Mouse (Mus musculus): ENCODE data around the gene Aplp2.

The Aplp2 gene

DNA sequence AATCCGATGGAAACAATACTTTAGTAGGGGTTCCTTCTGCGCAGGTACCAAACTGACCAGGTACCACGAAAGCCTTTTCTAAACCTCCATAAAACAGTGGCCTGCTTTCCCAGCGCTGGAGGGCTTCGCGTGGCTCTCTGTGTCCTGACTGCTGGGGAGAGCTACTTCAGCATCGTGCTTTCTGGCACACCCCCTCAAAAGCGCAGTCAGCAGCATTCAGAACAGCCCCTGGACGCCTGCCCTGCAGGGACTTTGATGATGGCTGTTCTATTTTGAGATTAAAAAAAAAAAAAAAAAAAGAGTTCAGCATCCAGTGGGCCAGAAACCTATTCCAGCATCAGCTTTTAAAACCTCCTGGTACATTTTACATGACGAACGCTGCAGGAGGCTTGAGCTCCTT, 14.2 kb upstream of the Aplp2 start:
- DNase-seq = no peak

GRCm38 (mm10) chr9:31223475-31223874, 11.9 kb upstream of the Aplp2 start:
- DNase-seq = no peak

GRCm38 (mm10) chr9:31221170-31221569, 9.6 kb upstream of the Aplp2 start:
- peak in 1 of 2 experiments; percentile 38 for DNase-seq

GRCm38 (mm10) chr9:31217631-31218380, 6.2 kb upstream of the Aplp2 start:
- DNase-seq = no peak

- peak in 1 of 2 experiments; percentile 22 for DNase-seq
These were observed 939 bp upstream of the Aplp2 start for GRCm38 (mm10) chr9:31212500-31213008.

GRCm38 (mm10) chr9:31210749-31211689, 596 bp downstream of the Aplp2 start:
- peak; percentile 56 to 84 for DNase-seq

- no peak for DNase-seq
These were observed 1.5 kb downstream of the Aplp2 start for GRCm38 (mm10) chr9:31210163-31210562.

DNA sequence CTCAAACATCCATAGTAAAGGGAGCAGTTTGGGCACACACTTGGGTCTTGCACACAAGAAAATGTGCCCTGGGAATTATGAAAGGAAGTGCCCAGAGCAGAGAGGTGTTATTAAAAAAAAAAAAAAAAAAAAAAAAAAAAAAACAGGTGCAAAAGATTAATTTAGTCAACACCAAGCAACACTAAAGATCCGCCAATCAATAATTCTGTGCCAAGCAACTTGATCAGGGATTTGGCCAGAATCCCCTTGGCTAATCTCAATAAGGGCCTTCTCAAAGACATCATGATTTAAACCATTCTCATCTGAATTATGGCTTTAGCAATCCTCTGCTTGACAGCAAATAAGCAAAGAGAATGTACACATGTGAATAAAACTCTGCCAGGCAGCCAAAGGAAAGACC, 2.1 kb downstream of the Aplp2 start:
- no peak for DNase-seq

GRCm38 (mm10) chr9:31207732-31208131, 3.9 kb downstream of the Aplp2 start:
- DNase-seq = peak in 1 of 2 experiments; percentile 21

GRCm38 (mm10) chr9:31204722-31205121, 6.9 kb downstream of the Aplp2 start:
- peak; percentile 37 to 45 for DNase-seq

GRCm38 (mm10) chr9:31203571-31204210, 7.9 kb downstream of the Aplp2 start:
- DNase-seq = no peak

- no peak for DNase-seq
These were observed 8.5 kb downstream of the Aplp2 start for GRCm38 (mm10) chr9:31203068-31203467.

- DNase-seq = no peak
These were observed 13.0 kb downstream of the Aplp2 start for GRCm38 (mm10) chr9:31198614-31199013.

DNA sequence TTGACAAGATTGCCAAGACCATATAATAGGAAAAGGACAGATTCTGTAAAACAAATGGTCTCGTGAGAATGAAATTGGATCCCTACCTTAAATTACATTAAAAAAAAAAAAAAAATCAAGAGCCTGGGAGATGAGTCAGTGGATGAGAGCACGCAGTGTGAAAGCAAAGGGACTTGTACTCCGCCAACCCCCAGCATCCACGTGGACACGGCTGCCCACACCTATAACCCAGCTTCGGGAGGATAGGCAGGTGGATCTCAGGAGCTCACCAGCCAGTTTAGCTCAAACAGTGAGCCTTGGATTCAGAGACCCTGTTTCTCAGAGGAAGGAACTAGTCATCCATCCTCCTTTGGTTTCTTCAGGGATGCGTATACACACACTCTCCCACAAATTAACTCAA, 13.8 kb downstream of the Aplp2 start:
- no peak for DNase-seq

DNA sequence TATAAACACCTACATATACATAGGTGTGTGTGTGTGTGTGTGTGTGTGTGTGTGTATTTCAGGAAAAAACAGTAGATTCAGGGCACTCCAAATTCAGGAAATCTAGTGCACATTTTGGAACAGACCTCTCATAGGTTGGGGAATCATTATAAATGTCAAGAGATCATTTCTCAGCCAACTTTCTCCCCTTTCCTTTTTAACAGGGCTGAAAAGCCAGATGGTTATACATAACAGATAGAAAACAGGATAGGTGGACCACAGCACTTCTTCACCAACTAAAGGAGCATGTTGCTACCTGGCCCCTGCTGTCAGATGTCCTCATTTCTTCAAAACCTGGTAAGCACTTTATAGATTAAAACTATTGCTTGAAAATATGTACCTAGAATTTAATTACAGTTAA, 14.9 kb downstream of the Aplp2 start:
- no peak for DNase-seq

- no peak for DNase-seq
These were observed 16.0 kb downstream of the Aplp2 start for GRCm38 (mm10) chr9:31195573-31195972.

- no peak for DNase-seq
These were observed 19.2 kb downstream of the Aplp2 start for GRCm38 (mm10) chr9:31192378-31192777.

GRCm38 (mm10) chr9:31191543-31191942, 20.1 kb downstream of the Aplp2 start:
- peak in 1 of 2 experiments; percentile 24 for DNase-seq

- DNase-seq = no peak
These were observed 22.4 kb downstream of the Aplp2 start for GRCm38 (mm10) chr9:31189194-31189593.

GRCm38 (mm10) chr9:31184439-31184838, 27.2 kb downstream of the Aplp2 start:
- no peak for DNase-seq

DNA sequence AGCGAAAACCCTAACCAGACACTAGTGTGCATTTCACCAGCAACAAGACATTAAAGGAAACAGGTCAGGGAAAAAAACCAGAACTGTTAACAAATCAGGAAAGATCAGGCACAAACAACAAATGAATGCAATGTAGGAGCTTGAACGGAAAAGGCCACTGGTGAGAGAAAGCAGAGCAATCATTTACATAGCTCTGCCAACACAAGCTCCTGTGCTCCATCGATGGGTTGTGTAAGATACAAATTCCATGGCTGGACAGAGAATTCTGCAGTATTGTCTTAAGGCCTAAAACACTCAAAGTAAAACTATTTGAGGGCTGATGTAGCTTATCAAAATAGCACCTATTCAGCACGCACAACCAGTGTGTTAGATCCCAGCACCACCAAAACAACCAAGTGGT, 28.6 kb downstream of the Aplp2 start:
- DNase-seq = no peak

DNA sequence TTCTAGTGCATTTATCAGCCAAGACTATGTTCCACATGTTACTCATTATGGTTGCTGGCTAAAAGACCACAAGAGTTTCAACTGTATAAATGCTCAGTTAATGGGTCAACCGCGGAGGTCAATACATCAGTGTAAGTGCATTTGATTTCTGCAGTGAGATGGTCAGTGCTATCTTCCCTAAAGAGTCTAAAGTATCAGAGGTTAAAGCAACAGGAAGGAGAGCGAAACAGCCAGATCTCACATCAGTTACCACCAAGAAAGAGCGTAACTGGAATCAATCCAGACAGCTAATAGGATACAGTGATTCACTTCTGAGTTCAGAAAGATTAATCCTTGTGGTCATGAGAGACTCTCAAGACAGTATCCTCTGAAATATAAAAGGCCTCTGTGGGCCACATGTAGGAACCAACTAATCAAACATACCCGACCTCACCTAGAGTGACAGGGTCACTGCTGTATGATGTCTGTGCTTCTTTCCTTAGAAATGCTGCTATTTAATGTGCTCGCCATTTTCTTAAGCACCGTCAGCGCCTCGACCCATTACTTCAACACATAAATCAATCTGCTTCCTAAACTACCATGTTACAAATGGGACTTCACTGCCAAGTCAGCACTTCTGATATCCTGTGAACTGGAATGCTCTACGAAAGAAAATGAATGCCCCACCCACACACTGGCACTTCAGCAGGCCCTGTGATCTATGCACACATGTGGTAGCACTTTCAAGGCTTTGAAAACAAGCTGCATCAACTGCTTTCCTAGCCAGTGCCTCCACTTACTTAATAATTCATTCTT, 30.1 kb downstream of the Aplp2 start:
- DNase-seq = no peak

All from kidney, postnatal 36 days (tissue).